Mouse (Mus musculus) thymus, postnatal 0 days (tissue): Measurements from ENCODE around the gene Zfp866. TPM values are rescaled to one million over a fixed set of nuclear protein-coding genes. Genes with fewer than 3 reads are reported as not detected.

Experiments
- DNase-seq: peaks from one replicate; pipeline ENCODE4 v3.0.0-alpha.2; 2015; ENCODE audit warnings: low spot score
- polyA plus RNA-seq: library from polyadenylated mRNA; unstranded; fragments of >200 nt; fragmentation: Nextera tagmentation; extraction: Ambion mirVana; gene quantifications from 2 replicates; pipeline ENCODE4 v1.2.1, GENCODE M21; 2015

Zfp866 gene
- polyA plus RNA-seq = 18.3 and 22.1 TPM in 2 replicates

GRCm38 (mm10) chr8:69790773-69791367 lies at the start of gene Zfp866, which contains the start of gene Atp13a1:
Zfp866 (minus strand) TSS chr8:69791178.
Atp13a1 (plus strand) TSS chr8:69791163.
- DNase-seq = peak; percentile 93

GRCm38 (mm10) chr8:69837057-69837682 lies 46.2 kb upstream of the Zfp866 start:
- no peak for DNase-seq

- peak; percentile 98 for DNase-seq
Observed at GRCm38 (mm10) chr8:69832298-69832853, 41.4 kb upstream of the Zfp866 start, which contains the start of gene Pbx4. Pbx4 (plus strand) TSS chr8:69832491.

GRCm38 (mm10) chr8:69826371-69826770 lies 35.4 kb upstream of the Zfp866 start:
- DNase-seq = no peak

GRCm38 (mm10) chr8:69822386-69823191 lies 31.6 kb upstream of the Zfp866 start, which contains the start of gene Lpar2:
Lpar2 (plus strand) TSS chr8:69822429.
- peak; percentile 71 for DNase-seq

GRCm38 (mm10) chr8:69821971-69822385 lies 31.0 kb upstream of the Zfp866 start:
- DNase-seq = no peak

- no peak for DNase-seq
Observed at GRCm38 (mm10) chr8:69820466-69820865, 29.5 kb upstream of the Zfp866 start.

GRCm38 (mm10) chr8:69815396-69815795 lies 24.4 kb upstream of the Zfp866 start:
- no peak for DNase-seq

- DNase-seq = no peak
Observed at GRCm38 (mm10) chr8:69814881-69815280, 23.9 kb upstream of the Zfp866 start.

GRCm38 (mm10) chr8:69809820-69810219 lies 18.8 kb upstream of the Zfp866 start:
- DNase-seq = no peak

- DNase-seq = peak; percentile 64
Observed at GRCm38 (mm10) chr8:69808864-69809403, 18.0 kb upstream of the Zfp866 start.

- peak; percentile 93 for DNase-seq
Observed at GRCm38 (mm10) chr8:69808094-69808863, 17.3 kb upstream of the Zfp866 start, which contains the start of gene Gmip. Gmip (plus strand) TSS chr8:69808679.

GRCm38 (mm10) chr8:69807236-69807635 lies 16.3 kb upstream of the Zfp866 start:
- DNase-seq = no peak

- no peak for DNase-seq
Observed at GRCm38 (mm10) chr8:69805491-69805890, 14.5 kb upstream of the Zfp866 start.

GRCm38 (mm10) chr8:69805086-69805485 lies 14.1 kb upstream of the Zfp866 start:
- DNase-seq = no peak

- DNase-seq = no peak
Observed at GRCm38 (mm10) chr8:69804537-69804936, 13.6 kb upstream of the Zfp866 start.

- no peak for DNase-seq
Observed at GRCm38 (mm10) chr8:69803366-69803765, 12.4 kb upstream of the Zfp866 start.

GRCm38 (mm10) chr8:69802216-69802615 lies 11.2 kb upstream of the Zfp866 start:
- no peak for DNase-seq

GRCm38 (mm10) chr8:69801796-69802195 lies 10.8 kb upstream of the Zfp866 start:
- no peak for DNase-seq

GRCm38 (mm10) chr8:69799946-69800345 lies 9.0 kb upstream of the Zfp866 start:
- DNase-seq = no peak
